Mouse (Mus musculus): Measurements from ENCODE around the gene Sbpl.
"Not testable (repeated sequence)": the region's sequence is repeated elsewhere in the genome, so short reads cannot be mapped to it uniquely, and the experiment has no call there.

The Sbpl gene

GRCm38 (mm10) chr17:23960084-23960738, 5.1 kb upstream of the Sbpl start:
- DNase-seq (ENCODE audit: low spot score in 2 of 2), result peak; percentile 70 to 72

GRCm38 (mm10) chr17:23950828-23951227, 4.2 kb downstream of the Sbpl start:
- not testable (repeated sequence) for DNase-seq (ENCODE audit: low spot score in 2 of 2)

- DNase-seq (ENCODE audit: low spot score in 2 of 2), result no peak
Measured at GRCm38 (mm10) chr17:23949068-23949467, 6.0 kb downstream of the Sbpl start.

- DNase-seq (ENCODE audit: low spot score in 2 of 2), result not testable (repeated sequence)
Measured at GRCm38 (mm10) chr17:23947486-23947885, 7.6 kb downstream of the Sbpl start.

- DNase-seq (ENCODE audit: low spot score in 2 of 2), result no peak
Measured at GRCm38 (mm10) chr17:23941372-23941771, 13.7 kb downstream of the Sbpl start, which contains the start of gene Sbp. TSS of gene Sbp (plus strand) at chr17:23941672.

GRCm38 (mm10) chr17:23931157-23931556, 23.9 kb downstream of the Sbpl start:
- DNase-seq (ENCODE audit: low spot score in 2 of 2), result no peak

GRCm38 (mm10) chr17:23925090-23925493, 30.0 kb downstream of the Sbpl start:
- DNase-seq (ENCODE audit: low spot score in 2 of 2), result peak; percentile 67 to 69

- peak; percentile 85 to 90 for DNase-seq (ENCODE audit: low spot score in 2 of 2)
Measured at GRCm38 (mm10) chr17:23924531-23925007, 30.5 kb downstream of the Sbpl start.

GRCm38 (mm10) chr17:23917158-23917557, 37.9 kb downstream of the Sbpl start, which contains the start of gene Dcpp3:
TSS of gene Dcpp3 (plus strand) at chr17:23917458.
- not testable (repeated sequence) for DNase-seq (ENCODE audit: low spot score in 2 of 2)
